Mouse (Mus musculus): ENCODE measurements around the gene Mybph. TPM values are rescaled to one million over a fixed set of nuclear protein-coding genes. Genes with fewer than 3 reads are reported as not detected.

Mybph gene
- polyA plus RNA-seq, 1 experiment from 2014 or later: 0.46 TPM

GRCm38 (mm10) chr1:134201751-134202420 is 8.6 kb downstream of the Mybph start:
- Histone ChIP-seq H3K27me3 (ENCODE audit: poor library complexity, severe bottlenecking) (peaks cover 4% of the 10 kb centered on the region), H3K9me3 (no peaks in the 10 kb centered on the region), H3K27ac (no peak overlapping the region), H3K4me1 (peaks cover 14% of the 10 kb centered on the region), H3K4me3 (no peak overlapping the region), H3K36me3 (replicated peaks) (no peaks in the 10 kb centered on the region)
- 36% methylated on average over 3 of the region's 3 CpGs for WGBS
- DNase-seq (ENCODE audit: extremely low spot score, low spot score): no peak

- no peak overlapping the region for H3K4me3 ChIP-seq
- H3K9me3 ChIP-seq: no peaks in the 10 kb centered on the region
- peaks cover 20% of the 10 kb centered on the region for H3K27me3 ChIP-seq (ENCODE audit: poor library complexity, severe bottlenecking)
- H3K27ac ChIP-seq: no peak overlapping the region
- 89% methylated on average over 13 of the region's 13 CpGs for WGBS
- H3K36me3 ChIP-seq (replicated peaks): no peaks in the 10 kb centered on the region
- DNase-seq (ENCODE audit: extremely low spot score, low spot score): no peak
- H3K4me1 ChIP-seq: peaks cover 10% of the 10 kb centered on the region
These were observed 11.0 kb downstream of the Mybph start for GRCm38 (mm10) chr1:134204230-134204629.

GRCm38 (mm10) chr1:134205296-134206018 is 12.2 kb downstream of the Mybph start:
- no peaks in the 10 kb centered on the region for H3K9me3 ChIP-seq
- H3K4me3 ChIP-seq: no peak overlapping the region
- peaks cover 16% of the 10 kb centered on the region for H3K4me1 ChIP-seq
- no peak for DNase-seq (ENCODE audit: extremely low spot score, low spot score)
- no peaks in the 10 kb centered on the region for H3K36me3 ChIP-seq (replicated peaks)
- H3K27ac ChIP-seq: peak overlapping the region; percentile 30; the same call in 1 of the 2 replicates
- peaks cover 32% of the 10 kb centered on the region for H3K27me3 ChIP-seq (ENCODE audit: poor library complexity, severe bottlenecking)
- 67% methylated on average over 9 of the region's 9 CpGs for WGBS

- no peak for DNase-seq (ENCODE audit: extremely low spot score, low spot score)
- Histone ChIP-seq H3K4me1 (peaks cover 22% of the 10 kb centered on the region), H3K27ac (no peak overlapping the region), H3K9me3 (no peaks in the 10 kb centered on the region), H3K36me3 (replicated peaks) (no peaks in the 10 kb centered on the region), H3K27me3 (ENCODE audit: poor library complexity, severe bottlenecking) (peaks cover 39% of the 10 kb centered on the region), H3K4me3 (no peak overlapping the region)
- 64% methylated on average over 5 of the region's 5 CpGs for WGBS
These were observed 12.8 kb downstream of the Mybph start for GRCm38 (mm10) chr1:134206085-134206484.

GRCm38 (mm10) chr1:134210179-134210755 is 17.0 kb downstream of the Mybph start:
- peaks cover 39% of the 10 kb centered on the region for H3K4me1 ChIP-seq
- peaks cover 75% of the 10 kb centered on the region for H3K27me3 ChIP-seq (ENCODE audit: poor library complexity, severe bottlenecking)
- H3K4me3 ChIP-seq: no peak overlapping the region
- DNase-seq (ENCODE audit: extremely low spot score, low spot score): no peak
- H3K9me3 ChIP-seq: no peaks in the 10 kb centered on the region
- H3K36me3 ChIP-seq (replicated peaks): no peaks in the 10 kb centered on the region
- 56% methylated on average over 6 of the region's 6 CpGs for WGBS
- no peak overlapping the region for H3K27ac ChIP-seq

- peaks cover 76% of the 10 kb centered on the region for H3K27me3 ChIP-seq (ENCODE audit: poor library complexity, severe bottlenecking)
- H3K27ac ChIP-seq: no peak overlapping the region
- no peak for DNase-seq (ENCODE audit: extremely low spot score, low spot score)
- H3K36me3 ChIP-seq (replicated peaks): no peaks in the 10 kb centered on the region
- peaks cover 45% of the 10 kb centered on the region for H3K4me1 ChIP-seq
- no peak overlapping the region for H3K4me3 ChIP-seq
- WGBS: 78% methylated on average over 6 of the region's 6 CpGs
- no peaks in the 10 kb centered on the region for H3K9me3 ChIP-seq
These were observed 17.8 kb downstream of the Mybph start for GRCm38 (mm10) chr1:134211043-134211442.

- Histone ChIP-seq H3K4me3 (no peak overlapping the region), H3K27me3 (ENCODE audit: poor library complexity, severe bottlenecking) (peaks cover 74% of the 10 kb centered on the region), H3K27ac (no peak overlapping the region), H3K36me3 (replicated peaks) (no peaks in the 10 kb centered on the region), H3K9me3 (no peaks in the 10 kb centered on the region), H3K4me1 (peaks cover 47% of the 10 kb centered on the region)
- WGBS: 13% methylated on average over 2 of the region's 2 CpGs
- DNase-seq (ENCODE audit: extremely low spot score, low spot score): no peak
These were observed 18.4 kb downstream of the Mybph start for GRCm38 (mm10) chr1:134211631-134212030.

GRCm38 (mm10) chr1:134212351-134212750 is 19.1 kb downstream of the Mybph start:
- no peak overlapping the region for H3K4me3 ChIP-seq
- WGBS: 74% methylated on average over 6 of the region's 6 CpGs
- H3K36me3 ChIP-seq (replicated peaks): no peaks in the 10 kb centered on the region
- H3K27ac ChIP-seq: no peak overlapping the region
- H3K9me3 ChIP-seq: no peaks in the 10 kb centered on the region
- H3K4me1 ChIP-seq: peaks cover 50% of the 10 kb centered on the region
- no peak for DNase-seq (ENCODE audit: extremely low spot score, low spot score)
- peaks cover 74% of the 10 kb centered on the region for H3K27me3 ChIP-seq (ENCODE audit: poor library complexity, severe bottlenecking)

- no peaks in the 10 kb centered on the region for H3K36me3 ChIP-seq (replicated peaks)
- no peak overlapping the region for H3K4me3 ChIP-seq
- H3K4me1 ChIP-seq: peaks cover 51% of the 10 kb centered on the region
- WGBS: 83% methylated on average over 7 of the region's 7 CpGs
- peaks cover 73% of the 10 kb centered on the region for H3K27me3 ChIP-seq (ENCODE audit: poor library complexity, severe bottlenecking)
- H3K27ac ChIP-seq: no peak overlapping the region
- no peak for DNase-seq (ENCODE audit: extremely low spot score, low spot score)
- no peaks in the 10 kb centered on the region for H3K9me3 ChIP-seq
These were observed 20.2 kb downstream of the Mybph start for GRCm38 (mm10) chr1:134213405-134213804.

GRCm38 (mm10) chr1:134215059-134215458 is 21.8 kb downstream of the Mybph start:
- no peak overlapping the region for H3K4me3 ChIP-seq
- H3K36me3 ChIP-seq (replicated peaks): no peaks in the 10 kb centered on the region
- peaks cover 56% of the 10 kb centered on the region for H3K27me3 ChIP-seq (ENCODE audit: poor library complexity, severe bottlenecking)
- no peak overlapping the region for H3K27ac ChIP-seq
- H3K4me1 ChIP-seq: peaks cover 49% of the 10 kb centered on the region
- no peak for DNase-seq (ENCODE audit: extremely low spot score, low spot score)
- no peaks in the 10 kb centered on the region for H3K9me3 ChIP-seq
- WGBS: 60% methylated on average over 7 of the region's 7 CpGs

GRCm38 (mm10) chr1:134215751-134216628 is 22.7 kb downstream of the Mybph start:
- Histone ChIP-seq H3K9me3 (no peaks in the 10 kb centered on the region), H3K4me1 (peaks cover 40% of the 10 kb centered on the region), H3K27me3 (ENCODE audit: poor library complexity, severe bottlenecking) (peaks cover 47% of the 10 kb centered on the region), H3K36me3 (replicated peaks) (no peaks in the 10 kb centered on the region), H3K27ac (peak overlapping the region; percentile 76), H3K4me3 (0 out of 2 replicates have a peak overlapping the region, but pooled peaks have one; percentile 7)
- DNase-seq (ENCODE audit: extremely low spot score, low spot score): no peak
- 27% methylated on average over 11 of the region's 11 CpGs for whole genome bisulfite sequencing

GRCm38 (mm10) chr1:134216629-134216971 is 23.4 kb downstream of the Mybph start:
- H3K4me3 ChIP-seq: no peak overlapping the region
- no peaks in the 10 kb centered on the region for H3K36me3 ChIP-seq (replicated peaks)
- no peaks in the 10 kb centered on the region for H3K9me3 ChIP-seq
- peaks cover 41% of the 10 kb centered on the region for H3K27me3 ChIP-seq (ENCODE audit: poor library complexity, severe bottlenecking)
- DNase-seq (ENCODE audit: extremely low spot score, low spot score): no peak
- 84% methylated on average over 2 of the region's 2 CpGs for WGBS
- 0 out of 2 replicates have a peak overlapping the region, but pooled peaks have one; percentile 8 for H3K27ac ChIP-seq
- peaks cover 33% of the 10 kb centered on the region for H3K4me1 ChIP-seq
